Mouse (Mus musculus) megakaryocyte progenitor cell, adult 5-6 weeks (primary cell): ENCODE data around the gene Ncl. TPM values are rescaled to one million over a fixed set of nuclear protein-coding genes. Genes with fewer than 3 reads are reported as not detected.
A peak's percentile ranks its signal among the peaks of the same experiment; 100 is the strongest.

Experiments
- ATAC-seq: replicated peaks from 2 replicates; pipeline ENCODE4 v1.8.0; 2016; ENCODE audit warnings: mild to moderate bottlenecking, moderate TSS enrichment, inconsistent platforms; ENCODE audit not compliant: poor library complexity
- total RNA-seq, 2 experiments: library from RNA; stranded (forward) in 1 of 2; stranded (reverse) in 1 of 2; fragments of 157-497, 149-512 nt in 1 of 2; fragments of 200-1000 nt in 1 of 2; gene quantifications; 2 replicates each; pipeline versions ENCODE4 v1.2.3 to v1.2.4; 2015 to 2017

The Ncl gene
- total RNA-seq (2015) (728 and 799 TPM in 2 replicates), total RNA-seq (2017) (665 and 1,023 TPM in 2 replicates)

- ATAC-seq, result peak; percentile 73
These were observed at the start of gene Ncl for GRCm38 (mm10) chr1:86358906-86359797. Gene Ncl (minus strand): TSS chr1:86359400.

GRCm38 (mm10) chr1:86408515-86408914 is 49.3 kb upstream of the Ncl start:
- ATAC-seq, result no peak

- peak; percentile 66 for ATAC-seq
These were observed 47.7 kb upstream of the Ncl start for GRCm38 (mm10) chr1:86406914-86407313.

- peak; percentile 59 for ATAC-seq
These were observed 47.1 kb upstream of the Ncl start for GRCm38 (mm10) chr1:86406313-86406712.

GRCm38 (mm10) chr1:86404834-86405233 is 45.6 kb upstream of the Ncl start:
- peak; percentile 67; the same call in 1 of the 2 replicates for ATAC-seq

- ATAC-seq, result no peak
These were observed 41.0 kb upstream of the Ncl start for GRCm38 (mm10) chr1:86400096-86400754.

GRCm38 (mm10) chr1:86399322-86399721 is 40.1 kb upstream of the Ncl start:
- peak; percentile 93 for ATAC-seq

- peak; percentile 82 for ATAC-seq
These were observed 39.0 kb upstream of the Ncl start for GRCm38 (mm10) chr1:86398222-86398621.

- no peak for ATAC-seq
These were observed 38.4 kb upstream of the Ncl start for GRCm38 (mm10) chr1:86397621-86398020.

GRCm38 (mm10) chr1:86395897-86396296 is 36.7 kb upstream of the Ncl start:
- no peak for ATAC-seq

- ATAC-seq, result no peak
These were observed 35.0 kb upstream of the Ncl start for GRCm38 (mm10) chr1:86394246-86394645.

- ATAC-seq, result no peak
These were observed 34.0 kb upstream of the Ncl start for GRCm38 (mm10) chr1:86393219-86393618.

GRCm38 (mm10) chr1:86391425-86391824 is 32.2 kb upstream of the Ncl start:
- no peak for ATAC-seq

- ATAC-seq, result peak; percentile 84
These were observed 30.0 kb upstream of the Ncl start for GRCm38 (mm10) chr1:86389230-86389629.

- ATAC-seq, result peak; percentile 91
These were observed 21.8 kb upstream of the Ncl start for GRCm38 (mm10) chr1:86381027-86381426.

GRCm38 (mm10) chr1:86379161-86379569 is 20.0 kb upstream of the Ncl start:
- peak; percentile 47 for ATAC-seq

GRCm38 (mm10) chr1:86378662-86379061 is 19.5 kb upstream of the Ncl start:
- 0 out of 2 replicates have a peak, but pooled peaks have one; percentile 29 for ATAC-seq

GRCm38 (mm10) chr1:86376354-86376753 is 17.2 kb upstream of the Ncl start:
- ATAC-seq, result no peak

- ATAC-seq, result peak; percentile 100
These were observed 12.8 kb upstream of the Ncl start for GRCm38 (mm10) chr1:86371997-86372396.

- no peak for ATAC-seq
These were observed 8.9 kb upstream of the Ncl start for GRCm38 (mm10) chr1:86368086-86368485.

GRCm38 (mm10) chr1:86363671-86364070 is 4.5 kb upstream of the Ncl start:
- ATAC-seq, result peak; percentile 15; the same call in 1 of the 2 replicates
